Mouse (Mus musculus): ENCODE results near the gene Wdr76. TPM values are rescaled to one million over a fixed set of nuclear protein-coding genes. Genes with fewer than 3 reads are reported as not detected.

Gene Wdr76
- polyA plus RNA-seq, 1 experiment from 2014 or later: 9.3 TPM

- Histone ChIP-seq H3K4me2 (replicated peaks; ENCODE audit: low read depth, low read length) (no peak overlapping the region), H3K36me3 (ENCODE audit: control insufficient read depth, insufficient read depth, low read length) (no peaks in the 10 kb centered on the region), H3K4me1 (ENCODE audit: control insufficient read depth, insufficient read depth, low read length) (no peaks in the 10 kb centered on the region), H3K4me3 (ENCODE audit: low read depth, low read length) (no peak overlapping the region), H3K27me3 (ENCODE audit: control insufficient read depth, insufficient read depth, low read length) (no peaks in the 10 kb centered on the region), H3K9me3 (ENCODE audit: control insufficient read depth, low read depth, low read length) (no peaks in the 10 kb centered on the region), H3K9ac (replicated peaks; ENCODE audit: low read depth, low read length) (no peak overlapping the region), H3K27ac (ENCODE audit: low read length) (no peak overlapping the region)
- WGBS: 94% methylated on average over 6 of the region's 6 CpGs
- ATAC-seq (ENCODE audit: insufficient number of reproducible peaks, insufficient read depth, low FRiP score, low read depth): no peak
Observed at GRCm38 (mm10) chr2:121549630-121550029, 43.1 kb downstream of the Wdr76 start.

- Histone ChIP-seq H3K27ac (ENCODE audit: low read length) (no peak overlapping the region), H3K4me3 (ENCODE audit: low read depth, low read length) (no peak overlapping the region), H3K9ac (replicated peaks; ENCODE audit: low read depth, low read length) (no peak overlapping the region), H3K4me1 (ENCODE audit: control insufficient read depth, insufficient read depth, low read length) (no peaks in the 10 kb centered on the region; the same call in 1 of the 2 replicates), H3K4me2 (replicated peaks; ENCODE audit: low read depth, low read length) (no peak overlapping the region), H3K27me3 (ENCODE audit: control insufficient read depth, insufficient read depth, low read length) (no peaks in the 10 kb centered on the region), H3K9me3 (ENCODE audit: control insufficient read depth, low read depth, low read length) (no peaks in the 10 kb centered on the region), H3K36me3 (ENCODE audit: control insufficient read depth, insufficient read depth, low read length) (no peaks in the 10 kb centered on the region)
- 86% methylated on average over 8 of the region's 8 CpGs for WGBS
- no peak for ATAC-seq (ENCODE audit: insufficient number of reproducible peaks, insufficient read depth, low FRiP score, low read depth)
Observed at GRCm38 (mm10) chr2:121551271-121551670, 44.7 kb downstream of the Wdr76 start.

- Histone ChIP-seq H3K9ac (replicated peaks; ENCODE audit: low read depth, low read length) (no peak overlapping the region), H3K27me3 (ENCODE audit: control insufficient read depth, insufficient read depth, low read length) (no peaks in the 10 kb centered on the region), H3K9me3 (ENCODE audit: control insufficient read depth, low read depth, low read length) (no peaks in the 10 kb centered on the region), H3K27ac (ENCODE audit: low read length) (no peak overlapping the region), H3K4me1 (ENCODE audit: control insufficient read depth, insufficient read depth, low read length) (no peaks in the 10 kb centered on the region), H3K4me2 (replicated peaks; ENCODE audit: low read depth, low read length) (no peak overlapping the region), H3K4me3 (ENCODE audit: low read depth, low read length) (no peak overlapping the region), H3K36me3 (ENCODE audit: control insufficient read depth, insufficient read depth, low read length) (no peaks in the 10 kb centered on the region)
- ATAC-seq (ENCODE audit: insufficient number of reproducible peaks, insufficient read depth, low FRiP score, low read depth): no peak
- 82% methylated on average over 3 of the region's 3 CpGs for WGBS
Observed at GRCm38 (mm10) chr2:121563117-121563516, 56.6 kb downstream of the Wdr76 start.

DNA sequence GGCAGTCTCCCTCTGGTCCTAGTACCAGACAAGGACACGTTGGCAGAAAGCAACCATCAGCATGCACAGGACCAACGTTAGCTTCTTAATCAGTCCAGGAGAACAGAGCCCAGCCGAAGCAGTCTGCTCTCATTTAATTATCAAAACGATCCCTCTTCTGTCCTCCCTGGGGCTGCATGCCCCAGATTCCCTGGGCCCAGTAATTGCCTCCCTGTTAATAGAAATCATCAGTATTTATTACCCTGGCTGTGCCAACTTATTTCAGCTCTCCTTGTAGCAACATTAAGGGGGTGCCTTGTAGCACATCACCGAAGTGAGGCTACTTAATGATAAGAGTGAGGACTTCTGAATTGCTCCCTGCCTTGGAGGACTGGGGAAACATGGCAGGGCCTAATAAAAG, 59.4 kb downstream of the Wdr76 start:
- no peaks in the 10 kb centered on the region for H3K9me3 ChIP-seq (ENCODE audit: control insufficient read depth, low read depth, low read length)
- no peak overlapping the region for H3K4me3 ChIP-seq (ENCODE audit: low read depth, low read length)
- 68% methylated on average over 5 of the region's 5 CpGs for WGBS
- H3K27me3 ChIP-seq (ENCODE audit: control insufficient read depth, insufficient read depth, low read length): no peaks in the 10 kb centered on the region
- H3K9ac ChIP-seq (replicated peaks; ENCODE audit: low read depth, low read length): no peak overlapping the region
- no peak overlapping the region for H3K4me2 ChIP-seq (replicated peaks; ENCODE audit: low read depth, low read length)
- no peak for ATAC-seq (ENCODE audit: insufficient number of reproducible peaks, insufficient read depth, low FRiP score, low read depth)
- no peaks in the 10 kb centered on the region for H3K36me3 ChIP-seq (ENCODE audit: control insufficient read depth, insufficient read depth, low read length)
- no peak overlapping the region for H3K27ac ChIP-seq (ENCODE audit: low read length)
- no peaks in the 10 kb centered on the region for H3K4me1 ChIP-seq (ENCODE audit: control insufficient read depth, insufficient read depth, low read length)

- no peak for ATAC-seq (ENCODE audit: insufficient number of reproducible peaks, insufficient read depth, low FRiP score, low read depth)
- no peaks in the 10 kb centered on the region for H3K27me3 ChIP-seq (ENCODE audit: control insufficient read depth, insufficient read depth, low read length)
- H3K4me1 ChIP-seq (ENCODE audit: control insufficient read depth, insufficient read depth, low read length): no peaks in the 10 kb centered on the region
- no peak overlapping the region for H3K27ac ChIP-seq (ENCODE audit: low read length)
- H3K4me3 ChIP-seq (ENCODE audit: low read depth, low read length): no peak overlapping the region
- 84% methylated on average over 3 of the region's 3 CpGs for WGBS
- H3K36me3 ChIP-seq (ENCODE audit: control insufficient read depth, insufficient read depth, low read length): no peaks in the 10 kb centered on the region
- H3K4me2 ChIP-seq (replicated peaks; ENCODE audit: low read depth, low read length): no peak overlapping the region
- H3K9me3 ChIP-seq (ENCODE audit: control insufficient read depth, low read depth, low read length): no peaks in the 10 kb centered on the region
- no peak overlapping the region for H3K9ac ChIP-seq (replicated peaks; ENCODE audit: low read depth, low read length)
Observed at GRCm38 (mm10) chr2:121570049-121570448, 63.5 kb downstream of the Wdr76 start.

DNA sequence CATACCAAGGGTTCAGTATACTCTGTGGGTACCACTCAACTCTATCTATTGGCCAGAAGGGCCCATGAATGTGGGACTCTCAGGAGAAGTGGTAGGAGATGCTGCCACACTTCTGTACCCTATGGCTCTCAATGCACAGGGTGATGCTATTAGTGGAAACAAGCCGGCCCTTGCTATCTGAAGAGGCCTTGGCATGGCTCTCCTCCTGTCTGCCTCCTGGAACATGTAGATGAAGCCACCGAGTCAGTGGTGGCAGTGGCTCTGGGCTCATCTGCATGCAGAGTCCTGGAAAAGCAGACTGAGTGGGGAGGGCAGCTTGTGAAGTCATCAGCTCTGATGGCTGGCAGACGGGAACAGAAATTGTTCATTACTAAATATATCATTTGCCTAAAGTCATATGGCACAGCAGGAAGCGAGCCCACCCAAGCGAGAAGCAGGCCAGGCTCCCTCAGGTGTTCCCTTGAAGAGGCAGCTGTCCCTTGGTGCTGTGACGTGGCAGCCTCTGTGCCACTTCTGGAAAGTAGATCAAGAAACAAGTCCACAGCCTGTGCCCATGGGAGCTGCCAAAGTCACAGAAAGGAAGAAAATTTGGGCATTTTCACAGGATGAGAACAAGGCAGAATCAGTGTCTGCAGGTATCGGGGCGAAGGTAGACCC, 64.6 kb downstream of the Wdr76 start:
- H3K27ac ChIP-seq (ENCODE audit: low read length): no peak overlapping the region
- H3K9ac ChIP-seq (replicated peaks; ENCODE audit: low read depth, low read length): no peak overlapping the region
- no peaks in the 10 kb centered on the region for H3K4me1 ChIP-seq (ENCODE audit: control insufficient read depth, insufficient read depth, low read length)
- no peak overlapping the region for H3K4me3 ChIP-seq (ENCODE audit: low read depth, low read length)
- H3K9me3 ChIP-seq (ENCODE audit: control insufficient read depth, low read depth, low read length): no peaks in the 10 kb centered on the region
- 74% methylated on average over 8 of the region's 8 CpGs for WGBS
- H3K27me3 ChIP-seq (ENCODE audit: control insufficient read depth, insufficient read depth, low read length): no peaks in the 10 kb centered on the region
- no peak for ATAC-seq (ENCODE audit: insufficient number of reproducible peaks, insufficient read depth, low FRiP score, low read depth)
- H3K36me3 ChIP-seq (ENCODE audit: control insufficient read depth, insufficient read depth, low read length): no peaks in the 10 kb centered on the region
- H3K4me2 ChIP-seq (replicated peaks; ENCODE audit: low read depth, low read length): no peak overlapping the region

DNA sequence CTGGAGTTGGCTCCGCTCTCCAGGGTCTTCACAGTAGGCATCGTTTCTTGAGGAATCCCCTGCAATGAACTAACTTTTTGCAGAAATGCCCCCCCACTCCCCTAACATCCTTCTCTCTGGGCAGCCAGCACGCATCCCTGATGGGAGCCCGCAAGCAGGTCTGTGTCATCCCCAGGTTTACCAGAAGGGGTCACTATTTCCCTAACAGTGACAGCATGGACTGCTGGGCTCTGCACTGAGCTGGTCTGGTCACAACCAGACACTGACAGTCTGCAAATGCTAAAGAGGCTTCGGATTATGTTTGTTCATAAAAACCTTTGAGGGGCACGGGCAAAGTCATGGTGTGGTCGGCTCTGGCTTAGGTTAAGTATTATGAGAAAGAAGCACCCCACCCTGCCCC, 65.3 kb downstream of the Wdr76 start:
- Histone ChIP-seq H3K4me3 (ENCODE audit: low read depth, low read length) (no peak overlapping the region), H3K9me3 (ENCODE audit: control insufficient read depth, low read depth, low read length) (no peaks in the 10 kb centered on the region), H3K27ac (ENCODE audit: low read length) (no peak overlapping the region), H3K9ac (replicated peaks; ENCODE audit: low read depth, low read length) (no peak overlapping the region), H3K4me2 (replicated peaks; ENCODE audit: low read depth, low read length) (no peak overlapping the region), H3K27me3 (ENCODE audit: control insufficient read depth, insufficient read depth, low read length) (no peaks in the 10 kb centered on the region), H3K4me1 (ENCODE audit: control insufficient read depth, insufficient read depth, low read length) (no peaks in the 10 kb centered on the region), H3K36me3 (ENCODE audit: control insufficient read depth, insufficient read depth, low read length) (no peaks in the 10 kb centered on the region)
- peak; percentile 56 for ATAC-seq (ENCODE audit: insufficient number of reproducible peaks, insufficient read depth, low FRiP score, low read depth)
- WGBS: 16% methylated on average over 7 of the region's 7 CpGs

DNA sequence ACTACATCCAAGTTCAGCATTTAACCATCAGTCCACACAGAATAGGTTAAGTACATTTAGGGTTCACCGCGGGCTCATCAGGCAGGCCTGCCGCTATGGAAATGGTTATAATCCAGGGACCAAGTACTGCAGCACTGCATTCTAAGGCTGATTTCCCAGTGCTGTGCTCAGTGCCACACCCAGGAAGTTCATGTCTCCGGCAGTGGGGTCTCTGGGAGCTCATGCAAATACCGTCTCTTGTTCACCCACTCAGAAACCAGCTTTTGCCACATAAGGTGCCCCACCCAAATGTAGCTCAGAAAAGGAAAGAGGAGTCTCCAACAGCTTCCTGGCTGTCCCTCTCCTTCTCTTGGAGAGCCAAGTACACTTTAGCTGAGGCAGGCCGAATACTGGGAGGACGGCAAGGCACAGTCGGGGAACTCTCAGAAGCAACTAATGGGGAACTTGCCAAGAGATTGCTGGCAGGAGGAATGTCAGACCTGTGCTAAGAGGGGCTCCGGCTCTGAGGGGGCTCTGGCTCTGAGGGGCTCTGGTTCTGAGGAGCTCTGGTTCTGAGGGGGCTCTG, 67.6 kb downstream of the Wdr76 start:
- ATAC-seq (ENCODE audit: insufficient number of reproducible peaks, insufficient read depth, low FRiP score, low read depth): no peak
- no peak overlapping the region for H3K27ac ChIP-seq (ENCODE audit: low read length)
- H3K4me1 ChIP-seq (ENCODE audit: control insufficient read depth, insufficient read depth, low read length): no peaks in the 10 kb centered on the region
- no peak overlapping the region for H3K9ac ChIP-seq (replicated peaks; ENCODE audit: low read depth, low read length)
- H3K9me3 ChIP-seq (ENCODE audit: control insufficient read depth, low read depth, low read length): no peaks in the 10 kb centered on the region
- H3K27me3 ChIP-seq (ENCODE audit: control insufficient read depth, insufficient read depth, low read length): no peaks in the 10 kb centered on the region
- WGBS: 63% methylated on average over 9 of the region's 9 CpGs
- no peak overlapping the region for H3K4me3 ChIP-seq (ENCODE audit: low read depth, low read length)
- H3K36me3 ChIP-seq (ENCODE audit: control insufficient read depth, insufficient read depth, low read length): no peaks in the 10 kb centered on the region
- H3K4me2 ChIP-seq (replicated peaks; ENCODE audit: low read depth, low read length): no peak overlapping the region

GRCm38 (mm10) chr2:121575741-121576201, 69.2 kb downstream of the Wdr76 start:
- H3K27me3 ChIP-seq (ENCODE audit: control insufficient read depth, insufficient read depth, low read length): no peaks in the 10 kb centered on the region
- H3K9me3 ChIP-seq (ENCODE audit: control insufficient read depth, low read depth, low read length): no peaks in the 10 kb centered on the region
- no peak for ATAC-seq (ENCODE audit: insufficient number of reproducible peaks, insufficient read depth, low FRiP score, low read depth)
- no peaks in the 10 kb centered on the region for H3K4me1 ChIP-seq (ENCODE audit: control insufficient read depth, insufficient read depth, low read length)
- 36% methylated on average over 8 of the region's 8 CpGs for WGBS
- no peak overlapping the region for H3K27ac ChIP-seq (ENCODE audit: low read length)
- H3K9ac ChIP-seq (replicated peaks; ENCODE audit: low read depth, low read length): no peak overlapping the region
- H3K4me3 ChIP-seq (ENCODE audit: low read depth, low read length): no peak overlapping the region
- H3K4me2 ChIP-seq (replicated peaks; ENCODE audit: low read depth, low read length): no peak overlapping the region
- H3K36me3 ChIP-seq (ENCODE audit: control insufficient read depth, insufficient read depth, low read length): no peaks in the 10 kb centered on the region
